Mouse (Mus musculus) hindbrain, embryonic 13.5 days (tissue): Measurements from ENCODE around the gene Naa16. TPM values are rescaled to one million over a fixed set of nuclear protein-coding genes. Genes with fewer than 3 reads are reported as not detected.
"Not testable (repeated sequence)": the region's sequence is repeated elsewhere in the genome, so short reads cannot be mapped to it uniquely, and the experiment has no call there.

Experiments
- ATAC-seq: fragments of 200-750 bp; cut with Nextera tagmentation; 2 replicates; pipeline ENCODE4 v1.8.0; 2017; ENCODE audit warnings: moderate TSS enrichment; ENCODE audit not compliant: low FRiP score
- H3K27ac ChIP-seq: fragments of 300-500 bp; sonication (generic); 2 replicates; pipeline ENCODE4 v1.5.1; 2015; ENCODE audit warnings: inconsistent platforms, mild to moderate bottlenecking, moderate library complexity
- H3K27me3 ChIP-seq: fragments of 300-500 bp; sonication (generic); 2 replicates; pipeline ENCODE4 v1.6.1; 2015; ENCODE audit warnings: mild to moderate bottlenecking, inconsistent platforms
- H3K36me3 ChIP-seq: fragments of 300-500 bp; sonication (generic); 2 replicates; pipeline ENCODE4 v1.6.1; 2015; ENCODE audit warnings: mild to moderate bottlenecking, inconsistent platforms
- H3K4me1 ChIP-seq: fragments of 300-500 bp; sonication (generic); replicated peaks from 2 replicates; pipeline ENCODE4 v1.6.1; 2015; ENCODE audit warnings: inconsistent platforms
- H3K4me2 ChIP-seq: fragments of 300-500 bp; sonication (generic); 2 replicates; pipeline ENCODE4 v1.6.1; 2015; ENCODE audit warnings: inconsistent platforms, mild to moderate bottlenecking, moderate library complexity
- H3K4me3 ChIP-seq: fragments of 300-500 bp; sonication (generic); 2 replicates; pipeline ENCODE4 v1.5.1; 2015; ENCODE audit warnings: mild to moderate bottlenecking, inconsistent platforms
- H3K9ac ChIP-seq: fragments of 300-500 bp; sonication (generic); 2 replicates; pipeline ENCODE4 v1.6.1; 2015; ENCODE audit warnings: mild to moderate bottlenecking, inconsistent platforms
- H3K9me3 ChIP-seq: fragments of 300-500 bp; sonication (generic); 2 replicates; pipeline ENCODE4 v1.6.1; 2016; ENCODE audit warnings: inconsistent platforms
- WGBS: fragments of 180-500 bp; shearing (Covaris S2); methylation state at CpG from one replicate; pipeline ENCODE4 v1.1.7; 2015; 5-methylcytosine and 5-hydroxymethylcytosine counted together
- polyA plus RNA-seq: library from polyadenylated mRNA; unstranded; fragments of >200 nt; fragmentation: Nextera tagmentation; extraction: Ambion mirVana; gene quantifications from 2 replicates; pipeline ENCODE4 v1.2.1, GENCODE M21; 2015

Naa16 gene
- polyA plus RNA-seq = 20.0 and 22.9 TPM in 2 replicates

DNA sequence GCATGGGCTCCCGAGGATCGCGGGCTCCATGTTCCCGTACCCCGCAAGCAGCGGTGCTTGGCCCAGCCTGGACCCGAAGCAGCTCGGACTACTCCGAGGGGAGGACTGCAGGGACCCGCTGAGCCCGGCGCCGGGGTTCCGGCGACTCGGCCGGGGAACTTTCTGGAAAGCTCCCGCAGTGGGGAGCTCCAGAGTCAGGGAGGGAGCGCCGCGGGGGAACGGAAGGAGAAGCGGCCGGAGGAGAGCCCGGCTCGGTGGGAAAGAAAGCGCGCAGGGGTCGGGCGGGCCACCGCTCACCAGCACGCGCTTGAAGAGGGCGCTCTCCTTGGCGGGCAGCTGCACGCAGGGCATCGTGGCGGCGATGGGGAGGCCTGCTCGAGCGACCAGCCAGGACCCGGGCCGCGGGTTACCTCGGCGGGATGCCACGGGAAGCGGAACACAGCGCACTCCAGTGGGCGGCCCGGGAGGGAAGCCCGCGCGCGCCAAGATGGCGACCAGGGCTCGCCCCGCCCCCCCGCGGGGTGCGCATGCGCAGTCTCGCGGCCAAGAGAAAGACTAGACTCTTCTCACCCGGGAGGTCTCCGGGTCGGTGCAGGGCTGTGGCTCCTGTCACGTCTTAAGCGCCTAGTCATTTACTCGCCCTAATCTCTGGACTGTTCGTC, at the start of gene Naa16:
Gene Naa16, minus strand, starts transcription at position 514 of the 662 bp plus-strand sequence.
- H3K4me3 ChIP-seq = peak within 1 kb of the TSS; percentile 82
- H3K9ac ChIP-seq = peak within 1 kb of the TSS; percentile 84
- no peaks in the 10 kb centered on the region for H3K9me3 ChIP-seq
- H3K4me2 ChIP-seq = peak within 1 kb of the TSS; percentile 69
- no peaks in the 10 kb centered on the region for H3K27me3 ChIP-seq
- H3K27ac ChIP-seq = peak within 1 kb of the TSS; percentile 95
- ATAC-seq = peak; percentile 96
- H3K4me1 ChIP-seq = peaks cover 14% of the 10 kb centered on the region
- under 1% methylated on average over 64 of the region's 71 CpGs for WGBS
- H3K36me3 ChIP-seq = no peaks in the 10 kb centered on the region

- no peak for ATAC-seq
- Histone ChIP-seq H3K36me3 (peaks cover 4% of the 10 kb centered on the region), H3K4me3 (no peak overlapping the region), H3K9ac (no peak overlapping the region), H3K9me3 (no peaks in the 10 kb centered on the region), H3K27me3 (no peaks in the 10 kb centered on the region), H3K4me1 (no peaks in the 10 kb centered on the region), H3K4me2 (no peak overlapping the region), H3K27ac (no peak overlapping the region)
- 81% methylated on average over 1 of the region's 1 CpGs for WGBS
Observed at GRCm38 (mm10) chr14:79434068-79434467, 43.5 kb upstream of the Naa16 start.

DNA sequence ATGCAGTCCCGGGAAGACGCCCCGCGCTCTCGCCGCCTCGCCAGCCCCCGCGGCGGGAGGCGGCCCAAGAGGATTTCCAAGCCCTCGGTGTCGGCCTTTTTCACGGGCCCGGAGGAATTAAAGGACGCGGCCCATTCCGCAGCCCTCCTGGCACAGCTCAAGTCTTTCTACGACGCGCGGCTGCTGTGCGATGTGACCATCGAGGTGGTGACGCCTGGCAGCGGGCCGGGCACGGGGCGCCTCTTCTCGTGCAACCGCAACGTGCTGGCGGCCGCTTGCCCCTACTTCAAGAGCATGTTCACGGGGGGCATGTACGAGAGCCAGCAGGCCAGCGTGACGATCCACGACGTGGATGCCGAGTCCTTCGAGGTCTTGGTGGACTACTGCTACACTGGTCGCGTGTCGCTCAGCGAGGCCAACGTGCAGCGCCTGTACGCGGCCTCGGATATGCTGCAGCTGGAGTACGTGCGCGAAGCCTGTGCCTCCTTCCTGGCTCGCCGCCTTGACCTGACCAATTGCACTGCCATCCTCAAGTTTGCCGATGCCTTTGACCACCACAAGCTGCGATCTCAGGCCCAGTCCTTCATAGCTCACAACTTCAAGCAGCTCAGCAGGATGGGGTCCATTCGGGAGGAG, 36.3 kb upstream of the Naa16 start:
- Histone ChIP-seq H3K9me3 (peaks cover 13% of the 10 kb centered on the region; the same call in 1 of the 2 replicates), H3K36me3 (peaks cover 18% of the 10 kb centered on the region), H3K27ac (peak overlapping the region; percentile 90), H3K4me2 (peak overlapping the region; percentile 53), H3K4me3 (peak overlapping the region; percentile 53), H3K9ac (peak overlapping the region; percentile 74)
- peak; percentile 80 for ATAC-seq
- not testable (repeated sequence) for H3K27me3 ChIP-seq, H3K4me1 ChIP-seq
- WGBS = 40% methylated on average over 12 of the region's 59 CpGs

GRCm38 (mm10) chr14:79425979-79426729, 35.6 kb upstream of the Naa16 start, which contains the start of gene Kbtbd7:
Gene Kbtbd7 (plus strand): TSS chr14:79426511.
- H3K4me1 ChIP-seq = peaks cover 9% of the 10 kb centered on the region
- peak within 1 kb of the TSS; percentile 53 for H3K4me3 ChIP-seq
- peaks cover 13% of the 10 kb centered on the region; the same call in 1 of the 2 replicates for H3K9me3 ChIP-seq
- peaks cover 14% of the 10 kb centered on the region for H3K36me3 ChIP-seq
- H3K4me2 ChIP-seq = peak within 1 kb of the TSS; percentile 53
- H3K9ac ChIP-seq = peak within 1 kb of the TSS; percentile 74
- under 1% methylated on average over 43 of the region's 44 CpGs for WGBS
- H3K27me3 ChIP-seq = no peaks in the 10 kb centered on the region
- peak; percentile 98 for ATAC-seq
- peak within 1 kb of the TSS; percentile 90 for H3K27ac ChIP-seq

DNA sequence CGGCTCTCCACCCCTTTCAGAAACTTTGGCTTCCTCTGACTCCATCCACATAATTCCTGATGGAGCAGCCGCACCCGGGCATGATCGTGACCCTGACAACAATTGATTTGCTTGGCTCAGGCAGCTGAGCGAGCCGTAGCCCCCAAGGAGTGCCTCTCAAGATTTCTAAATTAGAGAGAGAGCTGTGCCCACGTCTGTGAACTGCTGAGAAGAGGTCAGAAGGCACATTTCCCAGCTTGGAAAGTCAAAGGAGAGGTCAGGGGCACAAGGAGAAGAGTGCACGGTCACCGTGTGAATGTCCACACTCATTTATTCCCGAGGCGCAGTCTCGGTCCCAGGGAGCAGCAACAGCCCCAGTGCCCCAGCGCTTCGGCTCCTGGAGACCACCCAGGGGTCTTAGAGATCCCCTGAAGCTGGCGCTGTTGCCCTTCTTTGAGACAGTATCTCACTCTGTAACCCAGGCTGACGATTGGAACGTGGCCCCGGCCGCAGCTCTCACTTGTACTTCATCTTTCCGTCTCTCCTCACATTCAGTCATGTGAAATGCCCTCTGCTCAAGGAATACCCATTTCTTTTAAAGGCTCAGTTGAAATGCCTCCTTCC, 29.6 kb upstream of the Naa16 start:
- ATAC-seq = peak; percentile 71
- Histone ChIP-seq H3K36me3 (peaks cover 19% of the 10 kb centered on the region), H3K27me3 (no peaks in the 10 kb centered on the region), H3K9ac (peak overlapping the region; percentile 56), H3K9me3 (no peaks in the 10 kb centered on the region), H3K27ac (no peak overlapping the region; the same call in 1 of the 2 replicates), H3K4me1 (peaks cover 8% of the 10 kb centered on the region), H3K4me2 (peak overlapping the region; percentile 25), H3K4me3 (no peak overlapping the region)
- 18% methylated on average over 20 of the region's 20 CpGs for WGBS

DNA sequence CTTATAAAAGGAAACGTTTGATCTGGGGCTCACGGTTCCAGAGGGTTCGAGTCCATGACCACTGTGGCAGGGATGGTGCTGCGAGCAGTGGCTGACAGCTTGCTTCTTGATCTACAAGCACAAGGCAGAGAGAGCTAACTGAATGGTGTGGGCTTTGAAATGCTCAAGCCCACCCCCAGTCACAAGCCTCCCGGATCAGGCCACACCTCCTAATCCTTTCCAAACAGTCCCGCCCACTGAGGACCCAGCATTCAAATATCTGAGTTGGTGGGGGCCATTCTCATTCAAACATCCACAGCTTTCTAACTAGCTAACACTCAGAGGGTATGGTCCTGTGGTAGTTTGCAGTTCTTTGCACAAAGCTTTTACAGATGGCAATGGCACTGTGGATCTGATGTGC, 22.5 kb upstream of the Naa16 start:
- H3K4me1 ChIP-seq = no peaks in the 10 kb centered on the region
- no peak overlapping the region for H3K4me2 ChIP-seq
- H3K27me3 ChIP-seq = no peaks in the 10 kb centered on the region
- H3K9me3 ChIP-seq = no peaks in the 10 kb centered on the region
- H3K36me3 ChIP-seq = peaks cover 44% of the 10 kb centered on the region
- no peak overlapping the region for H3K4me3 ChIP-seq
- H3K27ac ChIP-seq = no peak overlapping the region
- ATAC-seq = no peak
- H3K9ac ChIP-seq = no peak overlapping the region
- WGBS = 83% methylated on average over 6 of the region's 6 CpGs

- Histone ChIP-seq H3K4me3 (no peak overlapping the region), H3K36me3 (peaks cover 38% of the 10 kb centered on the region), H3K27me3 (no peaks in the 10 kb centered on the region), H3K9me3 (no peaks in the 10 kb centered on the region), H3K4me1 (no peaks in the 10 kb centered on the region), H3K4me2 (no peak overlapping the region), H3K9ac (no peak overlapping the region), H3K27ac (no peak overlapping the region)
- ATAC-seq = no peak
- WGBS = 74% methylated on average over 2 of the region's 2 CpGs
Observed at GRCm38 (mm10) chr14:79410662-79411061, 20.1 kb upstream of the Naa16 start.

DNA sequence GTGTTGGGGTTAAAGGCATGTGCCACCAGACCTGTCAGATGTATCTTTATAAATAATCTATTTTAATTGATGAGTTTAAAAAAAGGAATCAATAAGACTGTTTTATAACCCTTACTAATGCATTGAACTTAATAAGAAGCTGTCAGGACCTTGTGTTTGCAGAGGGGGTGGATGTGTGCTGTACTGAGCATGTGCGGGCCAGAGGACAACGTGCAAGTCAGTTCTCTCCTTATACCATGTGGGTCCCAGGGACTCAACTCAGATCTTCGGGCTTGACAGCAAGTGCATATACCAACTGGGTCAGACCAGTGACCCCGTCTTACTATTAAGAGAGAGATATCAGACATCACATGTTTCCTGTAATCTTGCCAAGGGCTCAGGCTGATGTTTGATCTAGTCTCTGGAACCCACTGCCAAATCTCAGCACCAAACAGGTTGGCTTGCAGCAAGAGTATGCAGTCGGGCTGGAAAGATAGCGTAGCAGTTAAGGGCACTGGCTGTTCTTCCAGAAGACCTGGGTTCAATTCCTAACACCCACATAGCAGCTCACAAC, 18.8 kb upstream of the Naa16 start:
- H3K36me3 ChIP-seq = peaks cover 38% of the 10 kb centered on the region
- no peak for ATAC-seq
- H3K4me1 ChIP-seq = no peaks in the 10 kb centered on the region
- no peaks in the 10 kb centered on the region for H3K9me3 ChIP-seq
- H3K27me3 ChIP-seq = no peaks in the 10 kb centered on the region
- 97% methylated on average over 6 of the region's 6 CpGs for WGBS
- no peak overlapping the region for H3K4me2 ChIP-seq
- no peak overlapping the region for H3K9ac ChIP-seq
- no peak overlapping the region for H3K27ac ChIP-seq
- H3K4me3 ChIP-seq = no peak overlapping the region

DNA sequence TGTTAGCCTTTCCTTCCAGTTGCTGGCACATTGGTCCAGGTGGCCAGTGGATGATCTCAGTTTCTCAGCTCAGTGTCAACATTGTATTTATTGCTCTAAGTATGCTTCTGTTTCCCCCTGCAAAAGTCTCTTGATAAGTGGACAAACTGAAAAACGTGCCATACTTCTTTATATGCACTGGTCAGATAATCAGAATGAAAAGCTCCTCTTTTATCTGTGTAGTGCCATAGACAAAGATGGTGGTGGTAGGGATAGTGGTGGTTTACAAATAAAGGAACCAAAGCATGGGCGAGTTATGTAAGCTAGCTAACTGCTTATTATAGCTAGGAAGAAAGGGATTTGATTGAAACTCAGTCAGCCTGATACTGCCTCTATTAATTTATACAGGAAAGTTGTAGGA, 17.1 kb upstream of the Naa16 start:
- Histone ChIP-seq H3K4me2 (no peak overlapping the region), H3K9me3 (no peaks in the 10 kb centered on the region), H3K4me3 (no peak overlapping the region), H3K9ac (no peak overlapping the region), H3K4me1 (no peaks in the 10 kb centered on the region), H3K36me3 (peaks cover 43% of the 10 kb centered on the region), H3K27me3 (no peaks in the 10 kb centered on the region), H3K27ac (no peak overlapping the region)
- no peak for ATAC-seq
- WGBS = 81% methylated on average over 2 of the region's 2 CpGs

DNA sequence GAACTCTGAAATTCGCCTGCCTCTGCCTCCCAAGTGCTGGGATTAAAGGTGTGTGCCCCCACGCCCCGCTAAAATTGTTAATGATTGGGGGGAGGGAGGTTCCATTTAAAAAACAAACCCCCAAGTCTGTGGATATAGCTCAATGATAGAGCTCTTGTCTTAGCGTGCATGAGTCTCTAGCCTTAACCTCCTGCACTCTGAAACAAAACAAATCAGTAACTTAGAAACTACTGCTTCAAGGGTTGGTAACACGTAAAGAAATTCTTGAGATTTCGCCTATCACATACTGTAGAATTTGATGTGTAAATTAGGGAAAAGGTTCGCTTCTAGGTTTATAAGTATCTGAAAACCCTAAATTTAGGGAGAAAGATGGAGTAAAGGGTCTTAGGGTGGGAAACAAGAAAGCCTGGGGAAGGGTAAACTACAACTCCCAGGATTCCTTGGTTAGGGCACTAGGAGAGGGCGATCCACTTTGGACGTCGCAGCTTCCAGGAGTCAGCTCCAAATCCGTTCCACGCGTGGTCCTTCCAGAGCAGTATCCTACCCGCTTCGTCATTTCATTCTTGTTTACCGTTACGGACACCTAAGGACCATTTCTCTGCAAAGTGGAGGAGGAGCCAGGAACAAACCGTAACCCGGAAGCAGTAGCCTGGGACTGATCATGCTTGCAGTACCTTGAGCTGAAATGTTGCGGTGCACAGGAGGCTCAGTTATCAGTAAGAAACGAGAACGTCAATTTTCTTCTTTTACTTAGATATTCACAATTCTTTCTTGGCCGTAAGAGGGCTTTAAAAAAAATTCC, 6.9 kb upstream of the Naa16 start, which contains the start of gene Mtrf1:
Gene Mtrf1, plus strand, starts transcription at position 452 of the 802 bp plus-strand sequence.
- peak; percentile 94 for ATAC-seq
- peak within 1 kb of the TSS; percentile 53 for H3K4me3 ChIP-seq
- H3K4me1 ChIP-seq = peaks cover 6% of the 10 kb centered on the region; the same call in 1 of the 2 replicates
- no peaks in the 10 kb centered on the region for H3K9me3 ChIP-seq
- H3K4me2 ChIP-seq = peak within 1 kb of the TSS; percentile 59
- H3K27ac ChIP-seq = peak within 1 kb of the TSS; percentile 92
- H3K36me3 ChIP-seq = peaks cover 13% of the 10 kb centered on the region
- 20% methylated on average over 23 of the region's 23 CpGs for WGBS
- peak within 1 kb of the TSS; percentile 69 for H3K9ac ChIP-seq
- no peaks in the 10 kb centered on the region for H3K27me3 ChIP-seq

DNA sequence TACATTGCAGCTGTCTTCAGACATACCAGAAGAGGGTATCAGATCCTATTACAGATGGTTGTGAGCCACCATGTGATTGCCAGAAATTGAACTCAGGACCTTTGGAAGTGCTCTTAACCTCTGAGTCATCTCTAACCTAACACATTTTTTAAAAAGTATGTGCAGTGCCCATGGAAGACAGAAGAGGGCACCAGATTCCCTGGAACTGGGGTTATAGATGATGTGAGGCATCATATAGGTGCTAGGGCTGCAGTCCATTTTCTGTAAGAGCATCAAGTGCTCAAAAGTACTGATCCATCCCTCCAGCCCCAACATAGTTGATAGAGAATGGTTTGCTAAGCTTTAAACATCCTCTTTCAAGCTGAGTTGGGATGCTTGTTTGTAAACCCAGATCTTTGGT, 4.0 kb upstream of the Naa16 start:
- Histone ChIP-seq H3K4me1 (peaks cover 11% of the 10 kb centered on the region), H3K9ac (no peak overlapping the region), H3K36me3 (no peaks in the 10 kb centered on the region), H3K4me2 (no peak overlapping the region), H3K9me3 (no peaks in the 10 kb centered on the region), H3K27ac (no peak overlapping the region), H3K27me3 (no peaks in the 10 kb centered on the region), H3K4me3 (no peak overlapping the region)
- no peak for ATAC-seq
